Mouse (Mus musculus): ENCODE results near the gene Gng12. TPM values are rescaled to one million over a fixed set of nuclear protein-coding genes. Genes with fewer than 3 reads are reported as not detected.

The Gng12 gene
- total RNA-seq, 1 experiment = 14.3 TPM

- Histone ChIP-seq H3K9ac (ENCODE audit: insufficient read depth, low read depth, low read length, poor library complexity, severe bottlenecking) (peak overlapping the region; percentile 7; the same call in 1 of the 2 replicates), H3K27ac (ENCODE audit: insufficient read depth, low read depth, low read length, poor library complexity, severe bottlenecking) (no peak overlapping the region), H3K36me3 (ENCODE audit: control insufficient read depth, insufficient read depth, low read length, poor library complexity, severe bottlenecking) (no peaks in the 10 kb centered on the region), H3K4me1 (ENCODE audit: control insufficient read depth in 2 of 2, insufficient read depth in 2 of 2, low read length in 2 of 2, poor library complexity in 1 of 2) (peaks cover 3 to 9% of the 10 kb centered on the region in 2 experiments; a peak in 3 of 4 replicates), H3K9me3 (ENCODE audit: control insufficient read depth, insufficient read depth, low read depth, low read length) (no peaks in the 10 kb centered on the region), H3K4me3 (ENCODE audit: insufficient read depth in 1 of 2, low read depth in 1 of 2, low read length in 2 of 2, poor library complexity in 1 of 2, severe bottlenecking in 1 of 2) (peak overlapping the region in 1 of 2 experiments; percentile 26; a peak in 1 of 4 replicates)
- in situ Hi-C loops (cut with MboI; ENCODE audit: low sequenced_read_pairs in 2 of 2, unreplicated experiment in 2 of 2) = no loop called here
- TF ChIP-seq ZNF384 (IDR thresholded peaks at IDR 0.05; ENCODE audit: low read depth, low read length) = no peak
- TF ChIP-seq MAFK (IDR thresholded peaks at IDR 0.05; ENCODE audit: insufficient read depth, low read depth, low read length) = no peak
- no peak for TF ChIP-seq ZC3H11A (IDR thresholded peaks at IDR 0.05; ENCODE audit: borderline replicate concordance, low read depth, low read length)
- no peak for TF ChIP-seq HCFC1 (IDR thresholded peaks at IDR 0.05; ENCODE audit: borderline replicate concordance, insufficient read depth, low read length)
- no peak for TF ChIP-seq CHD2 (IDR thresholded peaks at IDR 0.05; ENCODE audit: low read depth, low read length)
- DNase-seq (ENCODE audit: low read depth, low spot score) = no peak
Observed at GRCm38 (mm10) chr6:67069800-67070315, 173.7 kb downstream of the Gng12 start.

Other genes with a start within 250 kb of the Gng12 start
- gene Vmn1r35, start 210.5 kb upstream of the Gng12 start, total RNA-seq (2012; rRNA removed) = not detected in 2 replicates
- not detected in 2 replicates for gene Vmn1r36, start 177.2 kb upstream of the Gng12 start, total RNA-seq (2012; rRNA removed)
- gene Vmn1r37, start 167.0 kb upstream of the Gng12 start, total RNA-seq (2012; rRNA removed) = not detected in 2 replicates
- gene Vmn1r38, start 113.8 kb upstream of the Gng12 start, total RNA-seq (2012; rRNA removed) = not detected in 2 replicates
- not detected in 2 replicates for gene Vmn1r39, start 85.8 kb upstream of the Gng12 start, total RNA-seq (2012; rRNA removed)
- gene Gadd45a, start 141.1 kb downstream of the Gng12 start, total RNA-seq (2012; rRNA removed) = 49.1 and 70.3 TPM in 2 replicates

All from ES-E14 (cell line).